Mouse (Mus musculus): ENCODE results near the gene Cnp. TPM values are rescaled to one million over a fixed set of nuclear protein-coding genes. Genes with fewer than 3 reads are reported as not detected.

Cnp gene
- polyA plus RNA-seq (2012; rRNA removed) = 9.4 and 11.5 TPM in 2 replicates

DNA sequence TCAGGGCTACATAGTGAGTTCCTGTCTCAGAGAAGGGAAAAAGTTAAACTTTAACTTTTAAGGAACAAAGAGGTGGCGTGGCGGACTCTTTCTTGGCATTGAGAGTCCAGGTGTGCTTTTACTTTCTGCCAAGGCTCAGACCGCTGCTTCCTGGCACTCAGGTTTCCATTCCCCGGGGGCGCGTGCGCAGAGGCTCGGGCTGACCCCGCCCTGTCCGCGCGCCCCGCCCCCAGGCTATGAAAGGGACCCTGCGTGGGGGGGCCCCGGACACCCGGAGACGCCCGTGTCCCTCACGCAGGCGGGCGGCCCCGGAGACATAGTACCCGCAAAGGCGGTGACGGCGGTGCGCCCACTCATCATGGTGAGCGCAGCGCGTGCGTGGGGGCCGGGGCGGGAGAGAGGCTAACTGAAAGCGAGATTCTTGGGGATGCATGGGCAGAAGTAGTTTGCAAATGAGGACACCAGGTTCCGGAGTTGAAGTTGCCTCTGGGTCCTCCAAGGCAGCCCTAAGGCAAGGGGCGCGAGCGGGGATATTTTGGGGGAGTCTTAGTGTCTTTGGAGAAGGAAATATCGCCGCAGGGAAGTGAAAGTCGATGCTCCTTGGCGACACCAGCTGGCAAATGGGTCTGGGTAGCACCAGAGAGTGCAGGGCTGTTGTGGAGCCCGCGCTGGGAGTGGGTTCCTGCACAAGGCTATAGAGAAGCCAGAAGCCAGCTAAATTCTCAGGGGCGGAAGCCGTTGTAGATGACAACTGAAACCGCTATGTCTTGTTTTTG is at the start of gene Cnp:
TSS of gene Cnp (plus strand) at position 197 of the 776 bp plus-strand sequence.

DNA sequence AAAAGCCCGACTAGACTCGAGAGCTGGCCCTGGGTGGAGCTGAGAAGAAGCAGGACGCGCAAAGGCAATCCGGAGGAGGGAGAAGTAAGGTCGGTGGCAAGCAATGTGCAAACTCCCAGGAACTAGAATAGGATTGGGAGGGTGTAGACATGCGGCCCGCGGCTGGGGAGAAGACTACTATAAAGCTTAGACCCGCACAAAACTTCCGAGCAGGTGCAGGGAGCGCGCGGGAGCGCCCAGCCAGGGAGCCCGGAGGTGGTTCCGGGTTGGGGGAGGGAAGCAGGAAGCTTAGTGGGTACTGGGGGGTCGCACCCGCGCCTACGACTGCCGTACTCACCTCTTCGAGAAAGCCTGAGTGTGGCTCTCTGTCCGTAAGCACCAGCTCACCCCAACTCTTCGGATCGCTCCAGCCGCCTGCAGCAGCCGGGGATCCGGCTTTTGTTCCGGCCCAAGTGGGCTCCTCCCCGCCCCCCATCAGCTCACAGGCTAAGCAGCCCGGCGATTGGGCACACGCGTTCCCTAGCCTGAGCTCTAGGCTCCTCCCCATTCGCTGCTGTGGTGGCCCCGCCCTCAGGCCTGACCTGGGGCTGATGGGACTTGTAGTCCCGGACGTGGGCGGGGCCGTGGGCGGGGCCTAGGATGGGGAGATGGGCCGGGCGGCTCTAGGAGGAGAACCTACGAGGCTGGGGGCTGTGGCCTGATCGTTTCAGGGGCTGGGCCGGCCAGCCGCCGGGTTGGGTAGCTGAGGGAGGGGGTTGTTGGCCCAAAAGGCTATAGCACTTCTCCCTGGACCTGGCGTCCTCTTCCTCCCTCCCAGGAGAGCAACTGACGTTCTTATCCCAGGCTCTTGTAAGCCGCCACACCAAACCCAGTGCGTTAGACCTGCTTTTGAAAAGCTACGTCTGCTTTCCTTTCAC is 47.0 kb upstream of the Cnp start, which contains the start of gene Acly:
TSS of gene Acly (minus strand) at position 543 of the 917 bp plus-strand sequence.

DNA sequence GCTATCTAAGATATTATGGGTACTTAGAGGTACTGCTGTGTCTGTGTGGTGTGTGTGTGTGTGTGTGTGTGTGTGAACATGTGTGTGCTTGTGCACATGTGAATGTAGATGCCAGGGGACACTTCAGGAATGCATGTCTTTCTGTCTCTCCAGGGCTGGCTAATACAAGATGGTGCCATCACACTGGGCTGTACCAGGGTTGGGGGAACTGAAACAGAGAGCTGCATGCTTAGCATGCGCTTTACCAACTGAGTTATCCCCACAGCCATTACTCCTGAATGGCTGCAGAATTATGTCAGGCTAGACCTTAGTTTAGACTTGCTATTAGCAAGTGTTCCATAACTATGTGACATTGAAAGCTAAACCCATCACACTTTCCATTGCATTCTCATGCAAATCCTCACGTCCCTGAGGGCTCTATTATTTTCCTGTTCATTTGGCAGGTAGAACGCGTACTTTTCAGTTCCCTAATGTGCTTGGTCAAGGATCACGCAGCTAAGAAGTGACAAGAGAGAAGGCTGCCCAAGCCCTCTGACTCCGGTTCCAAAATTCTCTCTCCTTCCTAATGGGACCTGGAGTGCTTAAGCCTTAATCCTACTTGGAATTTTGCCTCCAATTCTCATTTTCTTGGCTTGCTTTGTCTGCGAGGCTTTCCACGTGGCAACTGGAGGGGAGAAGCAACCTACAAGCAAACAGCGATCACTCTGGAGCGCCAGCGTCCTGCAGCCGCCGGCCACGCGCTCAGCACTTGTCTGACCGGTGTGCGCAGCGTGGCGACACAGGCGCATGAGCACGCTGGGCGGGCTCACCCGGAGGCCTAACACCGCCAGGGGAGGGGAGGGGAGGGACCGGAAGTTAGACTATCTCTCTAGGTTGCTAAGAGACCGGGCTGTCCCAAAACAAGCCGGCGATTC is 29.6 kb upstream of the Cnp start, which contains the start of gene Ttc25:
TSS of gene Ttc25 (plus strand) at position 776 of the 914 bp plus-strand sequence.

GRCm38 (mm10) chr11:100618761-100619484 is 44.2 kb downstream of the Cnp start, which contains the start of gene Nkiras2:
TSS of gene Nkiras2 (plus strand) at chr11:100619244.

DNA sequence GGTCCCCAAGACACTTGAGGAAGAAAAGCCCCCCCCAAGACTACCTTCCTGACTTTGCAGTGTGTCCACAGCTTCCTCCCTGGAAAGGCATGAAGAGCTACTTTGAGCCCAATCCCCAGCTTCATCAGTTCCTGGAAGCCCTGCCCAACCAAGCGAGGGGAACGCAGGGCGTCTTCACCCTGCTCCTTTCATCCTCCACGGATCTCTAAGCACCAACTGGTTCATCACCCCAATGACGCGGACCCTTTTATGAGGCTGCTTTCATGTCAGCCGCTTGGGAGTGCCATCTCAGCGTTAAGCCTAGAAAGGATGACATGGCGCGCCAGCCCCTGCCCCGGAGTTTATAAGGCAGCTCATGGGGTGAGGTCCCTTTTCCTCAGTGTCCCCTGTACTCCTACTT is 45.3 kb downstream of the Cnp start, which contains the start of gene Dnajc7:
TSS of gene Dnajc7 (minus strand) at position 187 of the 400 bp plus-strand sequence.

Other genes starting within 250 kb of the Cnp start
- gene Gast, start 240.5 kb upstream of the Cnp start, polyA plus RNA-seq (2012; rRNA removed) = not detected in 2 replicates
- 1.2 and 1.3 TPM in 2 replicates for gene Hap1, start 218.8 kb upstream of the Cnp start, polyA plus RNA-seq (2012; rRNA removed)
- gene Jup, start 177.1 kb upstream of the Cnp start, polyA plus RNA-seq (2012; rRNA removed) = 11.3 and 13.5 TPM in 2 replicates
- 4.1 and 4.3 TPM in 2 replicates for gene P3h4, start 160.1 kb upstream of the Cnp start, polyA plus RNA-seq (2012; rRNA removed)
- gene Fkbp10, start 159.2 kb upstream of the Cnp start, polyA plus RNA-seq (2012; rRNA removed) = 5.2 and 5.6 TPM in 2 replicates
- gene Nt5c3b, start 133.1 kb upstream of the Cnp start, polyA plus RNA-seq (2012; rRNA removed) = 11.5 and 11.7 TPM in 2 replicates
- gene Klhl10, start 133.0 kb upstream of the Cnp start, polyA plus RNA-seq (2012; rRNA removed) = 0.07 and 0.09 TPM in 2 replicates
- 0.80 and 0.84 TPM in 2 replicates for gene Klhl11, start 102.2 kb upstream of the Cnp start, polyA plus RNA-seq (2012; rRNA removed)
- 62.2 and 100 TPM in 2 replicates for gene Acly, start 46.9 kb upstream of the Cnp start, polyA plus RNA-seq (2012; rRNA removed)
- 0.05 and 0.06 TPM in 2 replicates for gene Ttc25, start 29.3 kb upstream of the Cnp start, polyA plus RNA-seq (2012; rRNA removed)
- gene Nkiras2, start 44.3 kb downstream of the Cnp start, polyA plus RNA-seq (2012; rRNA removed) = 24.7 and 28.6 TPM in 2 replicates
- gene Dnajc7, start 45.3 kb downstream of the Cnp start, polyA plus RNA-seq (2012; rRNA removed) = 66.1 and 73.5 TPM in 2 replicates
- 0.01 and 0.06 TPM in 2 replicates for gene Zfp385c, start 117.6 kb downstream of the Cnp start, polyA plus RNA-seq (2012; rRNA removed)
- 7.3 and 8.9 TPM in 2 replicates for gene Dhx58, start 129.4 kb downstream of the Cnp start, polyA plus RNA-seq (2012; rRNA removed)
- gene Kat2a, start 137.6 kb downstream of the Cnp start, polyA plus RNA-seq (2012; rRNA removed) = 12.1 and 14.0 TPM in 2 replicates
- not detected in 2 replicates for gene Hspb9, start 138.9 kb downstream of the Cnp start, polyA plus RNA-seq (2012; rRNA removed)
- 96.2 and 98.0 TPM in 2 replicates for gene Rab5c, start 163.3 kb downstream of the Cnp start, polyA plus RNA-seq (2012; rRNA removed)
- gene Kcnh4, start 185.0 kb downstream of the Cnp start, polyA plus RNA-seq (2012; rRNA removed) = not detected in 2 replicates
- gene Hcrt, start 188.0 kb downstream of the Cnp start, polyA plus RNA-seq (2012; rRNA removed) = not detected in 2 replicates
- gene Ghdc, start 196.1 kb downstream of the Cnp start, polyA plus RNA-seq (2012; rRNA removed) = 3.8 and 4.0 TPM in 2 replicates

Data from liver, embryonic 18 days (tissue).